Mouse (Mus musculus) urinary bladder, postnatal 4 days (tissue): ENCODE measurements around the gene Btbd9.

ENCODE experiments used
- DNase-seq, 2 experiments: peaks; one replicate each; pipeline ENCODE4 v3.0.0; 2021 to 2022; ENCODE audit warnings: low spot score in 2 of 2

The Btbd9 gene

GRCm38 (mm10) chr17:30182063-30182462 lies 394.2 kb downstream of the Btbd9 start:
- no peak for DNase-seq

GRCm38 (mm10) chr17:30181554-30181953 lies 394.7 kb downstream of the Btbd9 start:
- DNase-seq: no peak

- no peak for DNase-seq
Observed at GRCm38 (mm10) chr17:30180197-30180596, 396.1 kb downstream of the Btbd9 start.

- DNase-seq: no peak
Observed at GRCm38 (mm10) chr17:30178402-30178801, 397.9 kb downstream of the Btbd9 start.

GRCm38 (mm10) chr17:30177435-30177834 lies 398.9 kb downstream of the Btbd9 start:
- DNase-seq: no peak
